Mouse (Mus musculus): ENCODE measurements around the gene Rab13. TPM values are rescaled to one million over a fixed set of nuclear protein-coding genes. Genes with fewer than 3 reads are reported as not detected.

Gene Rab13
- polyA plus RNA-seq, 1 experiment from 2014 or later, result 37.2 TPM

- Histone ChIP-seq H3K36me3 (ENCODE audit: insufficient read depth, low read length) (peaks cover 39% of the 10 kb centered on the region), H3K4me1 (ENCODE audit: insufficient read depth, low read length) (peaks cover 17% of the 10 kb centered on the region), H3K27ac (ENCODE audit: low read length) (peak overlapping the region; percentile 90), H3K9ac (replicated peaks; ENCODE audit: low read length) (peak overlapping the region; percentile 95), H3K4me2 (replicated peaks; ENCODE audit: low read depth, low read length) (peak overlapping the region; percentile 84), H3K4me3 (ENCODE audit: low read length) (peak overlapping the region; percentile 87), H3K9me3 (ENCODE audit: low read length) (no peaks in the 10 kb centered on the region), H3K27me3 (ENCODE audit: insufficient read depth, low read length) (no peaks in the 10 kb centered on the region)
- 8% methylated on average over 2 of the region's 2 CpGs for WGBS
- ATAC-seq (ENCODE audit: low FRiP score, low TSS enrichment), result no peak
These were observed 41.7 kb downstream of the Rab13 start for GRCm38 (mm10) chr3:90255194-90255565.

- no peak overlapping the region for H3K4me2 ChIP-seq (replicated peaks; ENCODE audit: low read depth, low read length)
- H3K4me3 ChIP-seq (ENCODE audit: low read length), result peak overlapping the region; percentile 87; the same call in 1 of the 2 replicates
- WGBS, result 91% methylated on average over 14 of the region's 14 CpGs
- H3K27me3 ChIP-seq (ENCODE audit: insufficient read depth, low read length), result no peaks in the 10 kb centered on the region
- H3K4me1 ChIP-seq (ENCODE audit: insufficient read depth, low read length), result peaks cover 14% of the 10 kb centered on the region
- H3K9me3 ChIP-seq (ENCODE audit: low read length), result no peaks in the 10 kb centered on the region
- no peak overlapping the region for H3K27ac ChIP-seq (ENCODE audit: low read length)
- H3K9ac ChIP-seq (replicated peaks; ENCODE audit: low read length), result no peak overlapping the region
- peaks cover 38% of the 10 kb centered on the region for H3K36me3 ChIP-seq (ENCODE audit: insufficient read depth, low read length)
- no peak for ATAC-seq (ENCODE audit: low FRiP score, low TSS enrichment)
These were observed 42.4 kb downstream of the Rab13 start for GRCm38 (mm10) chr3:90255784-90256353.

GRCm38 (mm10) chr3:90256731-90257530, 43.4 kb downstream of the Rab13 start:
- Histone ChIP-seq H3K27ac (ENCODE audit: low read length) (no peak overlapping the region), H3K4me1 (ENCODE audit: insufficient read depth, low read length) (peaks cover 13% of the 10 kb centered on the region), H3K4me3 (ENCODE audit: low read length) (no peak overlapping the region), H3K9me3 (ENCODE audit: low read length) (no peaks in the 10 kb centered on the region), H3K9ac (replicated peaks; ENCODE audit: low read length) (no peak overlapping the region), H3K27me3 (ENCODE audit: insufficient read depth, low read length) (no peaks in the 10 kb centered on the region), H3K4me2 (replicated peaks; ENCODE audit: low read depth, low read length) (no peak overlapping the region), H3K36me3 (ENCODE audit: insufficient read depth, low read length) (peaks cover 38% of the 10 kb centered on the region)
- ATAC-seq (ENCODE audit: low FRiP score, low TSS enrichment), result no peak
- WGBS, result 91% methylated on average over 19 of the region's 19 CpGs

DNA sequence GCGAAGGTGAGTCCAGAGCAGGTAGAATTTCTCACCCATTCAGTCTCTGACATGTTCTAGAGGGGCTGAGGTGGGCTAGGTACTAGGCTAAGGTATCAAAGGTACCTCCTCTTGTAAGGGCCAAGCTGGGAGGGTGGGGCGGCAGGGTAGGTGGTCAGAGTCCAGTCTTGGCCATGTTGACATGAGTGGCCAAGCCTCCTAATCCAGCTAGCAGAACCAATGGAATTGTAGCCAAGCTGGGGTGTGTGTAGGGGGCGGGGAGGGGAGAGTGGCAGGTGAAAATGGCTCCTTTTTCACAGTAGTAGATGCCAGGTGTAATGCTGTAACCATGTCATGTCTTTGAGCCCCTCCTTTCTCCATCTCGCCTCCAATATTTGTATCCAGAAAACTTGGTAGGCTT, 45.0 kb downstream of the Rab13 start:
- no peak for ATAC-seq (ENCODE audit: low FRiP score, low TSS enrichment)
- Histone ChIP-seq H3K27me3 (ENCODE audit: insufficient read depth, low read length) (no peaks in the 10 kb centered on the region), H3K36me3 (ENCODE audit: insufficient read depth, low read length) (peaks cover 51% of the 10 kb centered on the region)

DNA sequence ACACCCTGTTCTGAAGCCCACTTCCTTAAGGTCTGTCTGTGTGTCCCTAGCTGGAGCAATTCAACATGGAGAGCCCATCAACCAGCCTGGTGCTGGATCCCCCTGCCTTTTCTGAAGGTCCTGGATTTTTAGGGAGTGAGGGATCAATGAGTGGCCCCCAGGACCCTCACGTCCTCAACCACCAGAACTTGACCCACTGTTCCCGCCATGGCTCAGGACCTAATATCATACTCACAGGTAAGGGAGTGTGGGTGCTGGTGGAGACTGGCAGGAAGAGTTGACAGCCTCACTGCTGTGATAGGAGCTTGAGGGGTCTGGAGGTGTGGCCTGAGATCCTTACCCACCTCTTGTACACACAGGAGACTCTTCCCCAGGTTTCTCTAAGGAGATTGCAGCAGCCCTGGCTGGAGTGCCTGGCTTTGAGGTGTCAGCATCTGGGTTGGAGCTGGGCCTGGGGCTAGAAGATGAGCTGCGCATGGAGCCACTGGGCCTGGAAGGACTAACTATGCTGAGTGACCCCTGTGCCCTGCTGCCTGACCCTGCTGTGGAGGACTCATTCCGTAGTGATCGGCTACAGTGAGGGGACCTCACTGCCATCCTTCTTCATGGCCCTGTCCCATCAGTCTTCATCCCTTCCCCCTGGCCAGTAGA, 49.8 kb downstream of the Rab13 start:
- ATAC-seq (ENCODE audit: low FRiP score, low TSS enrichment), result no peak
- Histone ChIP-seq H3K9ac (replicated peaks; ENCODE audit: low read length) (no peak overlapping the region), H3K36me3 (ENCODE audit: insufficient read depth, low read length) (peaks cover 49% of the 10 kb centered on the region), H3K27ac (ENCODE audit: low read length) (no peak overlapping the region), H3K4me2 (replicated peaks; ENCODE audit: low read depth, low read length) (no peak overlapping the region), H3K4me1 (ENCODE audit: insufficient read depth, low read length) (peaks cover 17% of the 10 kb centered on the region), H3K9me3 (ENCODE audit: low read length) (no peaks in the 10 kb centered on the region), H3K27me3 (ENCODE audit: insufficient read depth, low read length) (no peaks in the 10 kb centered on the region), H3K4me3 (ENCODE audit: low read length) (no peak overlapping the region)
- WGBS, result 92% methylated on average over 5 of the region's 5 CpGs

More for the DNA sequence above, 45.0 kb downstream of the Rab13 start:
- Histone ChIP-seq H3K4me1 (ENCODE audit: insufficient read depth, low read length) (peaks cover 13% of the 10 kb centered on the region), H3K4me3 (ENCODE audit: low read length) (no peak overlapping the region), H3K9ac (replicated peaks; ENCODE audit: low read length) (no peak overlapping the region), H3K27ac (ENCODE audit: low read length) (no peak overlapping the region), H3K9me3 (ENCODE audit: low read length) (no peaks in the 10 kb centered on the region), H3K4me2 (replicated peaks; ENCODE audit: low read depth, low read length) (no peak overlapping the region)
- 94% methylated on average over 4 of the region's 4 CpGs for WGBS

- peaks cover 35% of the 10 kb centered on the region for H3K36me3 ChIP-seq (ENCODE audit: insufficient read depth, low read length)
- H3K9ac ChIP-seq (replicated peaks; ENCODE audit: low read length), result peak overlapping the region; percentile 89
- H3K27me3 ChIP-seq (ENCODE audit: insufficient read depth, low read length), result no peaks in the 10 kb centered on the region
- peaks cover 17% of the 10 kb centered on the region for H3K4me1 ChIP-seq (ENCODE audit: insufficient read depth, low read length)
- H3K4me3 ChIP-seq (ENCODE audit: low read length), result peak overlapping the region; percentile 89
- H3K27ac ChIP-seq (ENCODE audit: low read length), result peak overlapping the region; percentile 97; the same call in 1 of the 2 replicates
- H3K9me3 ChIP-seq (ENCODE audit: low read length), result no peaks in the 10 kb centered on the region
- no peak for ATAC-seq (ENCODE audit: low FRiP score, low TSS enrichment)
- 32% methylated on average over 10 of the region's 10 CpGs for WGBS
- H3K4me2 ChIP-seq (replicated peaks; ENCODE audit: low read depth, low read length), result peak overlapping the region; percentile 95
These were observed 51.2 kb downstream of the Rab13 start for GRCm38 (mm10) chr3:90264687-90265033.

- H3K9me3 ChIP-seq (ENCODE audit: low read length), result no peaks in the 10 kb centered on the region
- H3K27me3 ChIP-seq (ENCODE audit: insufficient read depth, low read length), result no peaks in the 10 kb centered on the region
- ATAC-seq (ENCODE audit: low FRiP score, low TSS enrichment), result peak; percentile 94
- WGBS, result under 1% methylated on average over 72 of the region's 87 CpGs
- peak within 1 kb of the TSS; percentile 89 for H3K4me3 ChIP-seq (ENCODE audit: low read length)
- H3K36me3 ChIP-seq (ENCODE audit: insufficient read depth, low read length), result peaks cover 28% of the 10 kb centered on the region
- H3K4me2 ChIP-seq (replicated peaks; ENCODE audit: low read depth, low read length), result peak within 1 kb of the TSS; percentile 95
- peaks cover 17% of the 10 kb centered on the region for H3K4me1 ChIP-seq (ENCODE audit: insufficient read depth, low read length)
- H3K27ac ChIP-seq (ENCODE audit: low read length), result peak within 1 kb of the TSS; percentile 97
- peak within 1 kb of the TSS; percentile 89 for H3K9ac ChIP-seq (replicated peaks; ENCODE audit: low read length)
These were observed 51.8 kb downstream of the Rab13 start, which contains the start of gene Dennd4b for GRCm38 (mm10) chr3:90265034-90265931. TSS of gene Dennd4b (plus strand) at chr3:90265185.

DNA sequence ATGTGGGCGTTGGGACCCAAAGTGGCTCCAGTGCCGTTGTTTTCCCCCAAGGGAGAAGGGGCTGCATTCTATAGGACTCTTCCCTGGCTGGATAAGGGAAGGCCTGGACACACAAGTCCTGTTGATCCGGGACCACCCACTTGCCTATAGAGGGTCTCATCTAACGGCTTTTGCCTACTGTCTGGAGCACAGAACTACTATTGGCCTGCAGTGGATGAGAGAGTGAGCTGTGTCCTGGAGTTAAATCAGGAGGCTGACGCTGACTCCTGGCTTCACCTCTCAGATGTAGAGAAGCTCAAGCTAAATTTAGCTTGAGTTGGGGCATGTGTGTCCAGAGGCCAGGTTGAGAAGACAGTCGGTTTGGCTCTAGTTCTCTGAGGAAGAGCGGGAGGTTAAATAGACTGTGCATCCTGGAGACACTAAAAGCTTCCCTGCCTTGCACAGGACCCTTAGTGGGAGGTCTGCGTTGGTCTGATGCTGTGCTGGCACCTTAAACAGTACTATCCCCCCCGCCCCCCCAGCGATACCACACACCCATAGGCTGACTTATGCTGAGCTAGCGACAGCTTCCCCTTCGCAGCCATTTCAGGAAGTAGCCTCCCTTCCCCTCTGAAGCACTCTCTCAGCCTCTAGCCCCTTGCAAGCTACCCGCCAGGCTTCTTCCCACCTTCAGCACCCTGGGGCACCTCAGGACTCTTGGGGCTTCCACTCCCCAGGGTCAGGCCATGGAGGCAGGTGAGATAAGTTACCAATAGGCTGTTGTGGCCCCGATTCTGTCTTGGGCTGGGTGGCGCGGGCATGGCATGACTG, 52.6 kb downstream of the Rab13 start:
- Histone ChIP-seq H3K4me3 (ENCODE audit: low read length) (peak overlapping the region; percentile 89), H3K4me2 (replicated peaks; ENCODE audit: low read depth, low read length) (peak overlapping the region; percentile 95), H3K27ac (ENCODE audit: low read length) (peak overlapping the region; percentile 97), H3K9me3 (ENCODE audit: low read length) (no peaks in the 10 kb centered on the region), H3K9ac (replicated peaks; ENCODE audit: low read length) (peak overlapping the region; percentile 89), H3K4me1 (ENCODE audit: insufficient read depth, low read length) (peaks cover 17% of the 10 kb centered on the region), H3K27me3 (ENCODE audit: insufficient read depth, low read length) (no peaks in the 10 kb centered on the region), H3K36me3 (ENCODE audit: insufficient read depth, low read length) (peaks cover 21% of the 10 kb centered on the region)
- 24% methylated on average over 16 of the region's 16 CpGs for WGBS
- peak; percentile 33; the same call in 1 of the 2 replicates for ATAC-seq (ENCODE audit: low FRiP score, low TSS enrichment)

Measured in kidney, embryonic 16.5 days (tissue).